Mouse (Mus musculus) adrenal gland, postnatal 36 days (tissue): ENCODE measurements at regions not wholly inside any gene's neighbourhood (a gene's known extent, or its start where the extent isn't known, plus 50 kb on each side); places are given as distances from the start of the nearest gene placed in this dataset.
"Not testable (repeated sequence)": the region's sequence is repeated elsewhere in the genome, so short reads cannot be mapped to it uniquely, and the experiment has no call there.

Experiments
- DNase-seq, 2 experiments: peaks; one replicate each; pipeline ENCODE4 v3.0.0; 2021; ENCODE audit warnings: mixed read lengths in 1 of 2

DNA sequence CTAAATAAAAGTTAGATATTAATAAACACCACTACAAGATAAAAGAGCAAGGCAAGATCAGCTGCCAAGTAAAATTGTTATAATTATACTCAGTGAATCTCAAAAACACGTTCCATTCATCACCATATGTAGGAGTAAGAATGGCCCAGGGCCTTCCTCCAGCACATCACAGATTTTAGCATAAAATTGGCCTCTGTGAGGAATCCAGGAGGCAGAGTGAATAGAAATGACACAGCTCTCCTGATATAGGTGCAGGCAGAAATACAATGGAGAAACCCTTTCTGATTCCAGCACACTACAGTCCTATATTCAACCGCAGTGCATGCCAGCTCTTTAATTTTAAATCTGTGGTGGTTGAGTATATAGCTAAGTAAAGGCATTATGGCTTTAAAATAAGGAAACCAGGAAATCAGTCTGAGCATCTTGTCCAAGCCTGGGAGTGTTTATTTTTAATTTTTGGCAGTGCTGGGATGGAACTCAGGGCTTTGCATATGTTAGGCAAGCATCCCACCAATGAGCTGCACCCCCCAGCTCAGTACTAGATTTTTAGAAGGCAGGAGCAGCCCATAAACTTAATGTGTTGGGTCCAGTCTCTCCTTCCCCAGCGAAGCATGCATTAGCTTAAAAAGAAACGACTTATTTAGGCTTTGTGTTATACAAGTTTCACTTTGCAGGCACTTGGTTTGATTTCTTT lies 158.3 kb upstream of the Ptprz1 start:
- DNase-seq, result no peak

DNA sequence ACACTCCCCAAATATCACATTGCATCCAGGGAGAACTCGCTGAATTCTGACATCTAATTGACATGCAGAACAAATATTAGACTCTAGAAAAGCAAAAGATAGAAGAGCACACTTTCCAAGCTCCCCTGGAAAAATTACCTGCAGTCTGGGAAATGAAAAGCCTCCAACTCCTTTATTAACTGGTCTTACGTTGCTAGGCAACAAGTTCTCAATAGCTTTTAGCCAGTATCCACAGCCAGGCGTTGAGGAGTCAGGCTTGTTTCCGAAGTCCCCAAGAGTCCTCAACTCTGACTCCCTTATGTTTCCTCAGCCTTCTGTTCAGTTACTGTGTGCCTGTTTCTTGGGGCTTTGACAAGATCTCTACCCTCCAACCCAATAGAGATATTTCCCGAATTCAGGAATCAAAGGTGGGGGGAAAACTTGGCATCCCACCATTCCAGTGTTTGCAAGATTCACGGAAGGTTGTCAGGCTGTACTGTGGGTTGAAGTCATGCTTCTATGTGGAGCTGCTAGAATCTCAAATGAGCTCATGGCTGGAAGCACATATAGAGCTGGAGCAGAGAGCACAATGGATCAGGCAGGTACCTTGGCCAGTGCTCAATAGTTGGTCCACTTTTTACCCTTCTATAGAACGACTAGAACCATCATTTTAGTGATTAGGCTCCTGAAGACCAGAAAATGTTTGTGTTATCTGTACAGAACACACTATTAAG lies 159.0 kb upstream of the Ptprz1 start:
- DNase-seq, result no peak

- DNase-seq, result no peak
Measured at GRCm38 (mm10) chr6:22698187-22698586, 177.1 kb upstream of the Ptprz1 start.

DNA sequence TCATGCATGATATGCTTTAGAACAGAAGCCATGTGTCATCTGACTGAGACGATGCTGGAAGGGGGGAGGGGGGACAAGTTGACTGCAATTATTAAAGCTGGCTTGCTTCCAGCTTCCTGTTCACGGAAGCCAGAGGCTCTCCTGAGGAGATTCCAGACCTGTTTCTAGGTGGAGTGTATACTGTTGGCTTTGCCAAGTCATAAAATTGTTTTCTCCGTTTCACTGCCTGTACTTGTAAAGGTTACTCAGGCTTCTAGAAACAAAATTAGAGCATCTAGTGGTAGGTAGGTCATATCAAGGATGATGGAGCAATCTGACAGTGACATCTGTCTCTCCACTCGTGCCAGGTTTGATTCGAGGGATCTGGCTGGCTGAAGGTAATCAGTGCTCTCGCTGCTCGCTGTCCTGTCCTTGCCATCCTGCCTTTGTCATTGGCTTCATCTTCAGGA lies 186.6 kb upstream of the Ptprz1 start:
- DNase-seq, result no peak

GRCm38 (mm10) chr6:22674586-22674929 lies 200.7 kb upstream of the Ptprz1 start:
- DNase-seq, result no peak

- DNase-seq, result no peak
Measured at GRCm38 (mm10) chr6:22673919-22674585, 201.2 kb upstream of the Ptprz1 start.

- DNase-seq, result no peak
Measured at GRCm38 (mm10) chr6:22671524-22671923, 203.8 kb upstream of the Ptprz1 start.

DNA sequence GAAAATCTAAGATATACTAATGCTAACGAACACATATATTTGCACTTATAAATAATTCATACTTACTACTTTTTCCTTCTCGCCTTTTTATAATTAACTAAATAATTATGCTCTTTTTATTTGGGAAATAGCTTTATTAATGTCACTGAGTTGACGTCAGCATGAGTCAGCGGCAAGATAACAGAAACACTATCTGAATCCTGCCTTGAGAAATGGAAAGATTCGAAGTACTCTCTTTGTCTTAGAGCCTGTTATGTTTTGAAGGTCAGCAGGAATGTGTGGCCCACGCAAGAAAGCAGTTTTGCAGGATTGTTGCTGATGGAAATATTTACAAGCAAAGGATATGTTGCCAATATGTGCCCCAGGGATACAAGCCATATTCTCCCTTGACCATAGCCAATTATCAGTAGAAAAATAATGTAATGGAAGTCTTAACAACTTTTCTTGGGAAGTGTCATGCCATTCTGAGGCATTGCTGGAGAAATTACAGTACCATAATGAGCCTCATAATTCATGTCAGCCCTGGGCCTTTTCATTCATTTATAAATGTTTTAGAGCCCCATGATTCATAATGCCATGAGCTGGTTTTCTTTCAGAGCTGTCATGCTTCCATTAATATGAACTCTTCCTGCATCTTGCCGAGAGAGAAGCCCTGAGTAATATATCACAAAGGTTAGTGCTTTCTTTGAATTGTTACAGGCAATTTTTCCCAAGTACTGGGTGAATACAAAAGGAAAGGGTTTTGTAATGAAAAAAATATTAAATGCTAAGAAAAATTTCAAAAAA lies 206.9 kb upstream of the Ptprz1 start:
- peak; percentile 61 for DNase-seq

GRCm38 (mm10) chr6:22657401-22657800 lies 217.9 kb upstream of the Ptprz1 start:
- not testable (repeated sequence) for DNase-seq

DNA sequence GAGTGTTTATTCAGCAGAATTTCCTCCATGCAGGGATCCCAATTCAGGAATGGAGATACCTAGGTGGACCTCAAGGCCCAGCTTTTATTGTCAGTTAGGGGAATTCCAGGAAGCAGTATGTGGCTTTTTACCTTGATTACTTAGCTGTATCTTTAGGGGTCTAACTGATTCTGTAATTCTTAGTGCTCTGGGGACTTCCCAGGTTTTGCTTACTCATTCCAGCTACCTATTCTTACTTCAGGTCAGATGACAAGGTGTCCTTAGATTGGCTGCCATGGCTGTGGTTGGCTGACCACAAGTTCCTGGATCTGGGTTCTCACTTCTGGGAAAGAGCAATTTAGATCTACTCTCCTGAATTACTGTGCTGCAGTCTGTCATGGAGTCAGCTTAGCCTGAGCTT lies 235.2 kb upstream of the Ptprz1 start:
- DNase-seq, result no peak

GRCm38 (mm10) chr6:22635141-22635540 lies 240.2 kb upstream of the Ptprz1 start:
- DNase-seq, result no peak

DNA sequence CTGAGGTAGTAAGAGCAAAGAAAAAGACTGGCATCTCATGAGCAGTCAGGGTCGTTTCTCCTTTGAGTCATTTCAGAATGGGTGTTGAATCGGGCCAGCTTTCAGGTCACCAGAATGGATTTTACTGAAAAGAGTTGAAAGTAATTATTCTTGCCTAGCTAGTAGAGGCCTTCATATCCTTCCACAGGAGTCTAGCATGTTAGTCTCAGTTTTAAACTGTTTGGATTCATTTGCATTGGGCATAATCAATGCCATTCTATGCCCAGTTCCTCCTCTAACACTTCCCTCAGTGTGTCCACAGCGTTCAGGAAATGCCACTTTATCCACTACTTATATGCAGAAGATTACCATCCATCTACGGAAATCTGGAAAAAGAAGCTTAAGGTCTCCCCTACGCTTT lies 240.6 kb upstream of the Ptprz1 start:
- DNase-seq, result no peak

DNA sequence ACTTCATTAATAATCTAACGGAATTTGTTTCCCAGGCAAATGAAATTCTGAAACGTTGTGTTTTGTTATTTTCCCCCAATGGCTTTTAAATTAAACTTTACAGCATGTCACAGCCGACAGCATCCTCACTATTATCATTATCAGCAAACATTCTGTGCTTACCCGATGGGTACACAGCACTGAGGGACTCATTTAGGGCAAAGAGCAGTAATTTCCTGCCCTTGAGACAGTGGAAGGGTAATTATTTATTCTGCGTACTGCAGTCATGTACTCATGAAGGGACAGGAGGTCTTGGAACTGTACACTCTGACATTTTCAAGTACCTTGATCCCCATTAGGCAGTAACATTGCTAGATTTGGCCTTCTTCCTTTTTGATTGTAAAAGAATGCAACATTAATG lies 235.5 kb upstream of the Fam3c start:
- no peak for DNase-seq

DNA sequence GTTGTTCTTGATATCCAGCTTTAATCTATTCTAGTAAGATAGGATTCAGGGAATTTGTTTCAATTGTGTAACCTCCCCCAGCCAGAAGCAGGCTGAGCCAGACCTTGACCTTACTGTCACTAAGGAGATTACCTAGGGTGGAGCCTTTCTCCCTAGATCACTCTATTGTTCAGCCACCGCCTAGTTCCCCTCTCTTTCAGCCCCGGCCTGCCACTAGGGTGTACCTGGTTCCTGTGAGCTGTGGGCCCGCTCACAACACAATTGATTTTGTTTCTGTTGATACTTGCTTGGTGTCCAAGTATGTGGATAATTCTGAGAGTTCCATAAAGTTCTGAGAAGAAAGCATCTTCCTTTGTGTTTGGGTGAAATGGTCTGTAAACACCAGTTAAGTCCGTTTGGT lies 228.8 kb upstream of the Fam3c start:
- DNase-seq, result no peak

DNA sequence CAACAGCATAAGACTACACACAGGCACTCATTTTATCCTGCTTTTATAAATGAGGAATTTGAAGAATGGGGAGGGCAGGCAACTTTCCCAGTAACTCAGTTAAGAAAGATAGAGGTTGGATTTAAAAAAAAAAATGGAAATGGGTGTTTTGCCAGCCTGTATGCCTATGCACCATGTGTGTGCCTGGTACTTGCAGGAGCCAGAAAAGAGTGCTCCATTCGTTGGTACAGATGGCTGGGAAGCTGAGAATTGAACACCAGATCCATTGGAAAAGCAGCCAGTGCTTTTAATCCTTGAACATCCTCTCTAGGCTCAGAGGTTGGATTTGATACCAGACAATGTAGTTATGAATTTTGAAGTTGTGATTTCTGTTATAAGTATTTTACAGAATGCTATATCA lies 216.9 kb upstream of the Fam3c start:
- no peak for DNase-seq

- no peak for DNase-seq
Measured at GRCm38 (mm10) chr6:22567891-22568290, 211.8 kb upstream of the Fam3c start.

GRCm38 (mm10) chr6:22548296-22549245 lies 192.5 kb upstream of the Fam3c start:
- DNase-seq, result no peak

DNA sequence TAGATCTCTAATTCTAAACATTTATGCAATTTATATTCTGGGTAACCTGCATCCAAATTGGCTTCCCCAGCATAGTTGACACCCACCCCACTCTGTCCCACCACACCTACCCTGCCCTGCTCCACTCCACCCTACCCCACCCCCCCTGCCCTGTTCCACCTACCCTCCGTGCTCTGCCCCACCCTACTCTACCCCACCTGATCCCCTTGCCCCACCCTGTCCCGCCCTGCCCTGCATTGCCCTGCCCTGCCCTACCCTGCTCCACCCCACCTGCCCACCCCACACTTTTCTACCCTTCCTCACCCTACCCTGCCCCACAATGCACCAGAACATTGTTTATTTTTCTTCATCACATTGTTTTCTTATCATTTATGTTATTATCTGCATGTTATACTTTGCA lies 185.6 kb upstream of the Fam3c start:
- DNase-seq, result no peak

- no peak for DNase-seq
Measured at GRCm38 (mm10) chr6:22538254-22538653, 182.2 kb upstream of the Fam3c start.

DNA sequence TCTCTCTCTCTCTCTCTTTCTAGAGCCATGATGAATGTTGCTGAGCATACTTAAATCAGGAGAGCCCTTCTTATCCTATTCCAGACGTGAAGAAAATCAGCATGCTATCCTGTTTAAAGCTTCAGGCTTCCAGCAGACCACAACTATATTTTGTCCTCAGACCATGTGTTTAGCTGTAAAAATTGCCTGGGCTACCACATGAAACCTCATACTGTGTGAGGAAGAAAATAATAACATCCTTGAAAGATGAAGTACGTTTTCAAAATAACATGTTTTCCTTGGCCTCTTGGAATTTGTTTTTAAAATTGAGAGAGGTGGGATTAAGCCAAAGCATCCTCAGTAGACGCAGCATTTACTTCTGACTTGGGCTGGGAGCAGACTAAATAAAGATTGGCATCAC lies 168.3 kb upstream of the Fam3c start:
- no peak for DNase-seq

DNA sequence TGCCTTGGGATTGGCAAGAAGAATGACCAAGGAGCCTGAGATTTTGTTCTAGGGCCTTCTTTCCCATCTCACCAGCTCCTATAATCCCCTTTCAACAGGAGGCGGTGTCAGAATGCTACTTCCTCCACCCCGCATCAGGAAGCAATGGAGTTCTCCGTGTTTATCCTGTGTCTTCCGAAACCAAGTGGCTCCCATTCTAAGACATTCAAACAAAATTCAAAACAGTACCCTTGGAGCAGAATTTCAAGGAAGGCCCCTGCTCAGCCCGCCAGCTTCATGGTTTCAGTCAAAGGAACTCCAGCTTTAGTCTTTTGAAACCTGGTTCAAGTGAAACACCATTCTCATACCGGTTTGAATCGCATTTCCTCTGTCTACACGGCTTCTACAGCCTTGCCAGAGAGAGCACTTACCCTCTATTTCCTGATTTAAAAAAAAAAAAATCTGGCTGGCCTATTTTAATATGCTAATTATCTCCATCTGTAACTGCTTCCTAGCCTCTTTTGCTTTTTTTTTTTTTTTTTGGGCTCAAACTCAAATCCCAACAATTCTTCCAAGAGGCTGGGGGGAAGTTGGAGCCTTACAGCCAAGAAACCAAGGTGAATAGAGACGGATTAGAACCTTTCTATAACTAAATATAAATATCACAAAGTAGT lies 167.7 kb upstream of the Fam3c start:
- no peak for DNase-seq
